Mouse (Mus musculus) heart, postnatal 0 days (tissue): ENCODE measurements around the gene Cacng6. TPM values are rescaled to one million over a fixed set of nuclear protein-coding genes. Genes with fewer than 3 reads are reported as not detected.

ENCODE experiments used
- ATAC-seq: fragments of 200-750 bp; cut with Nextera tagmentation; 2 replicates; pipeline ENCODE4 v1.8.0; 2017; ENCODE audit warnings: low read depth, moderate number of reproducible peaks, moderate library complexity; ENCODE audit not compliant: insufficient read depth
- DNase-seq: peaks from one replicate; pipeline ENCODE4 v3.0.0-alpha.2; 2016; ENCODE audit warnings: low spot score
- H3K27ac ChIP-seq: fragments of 300-500 bp; sonication (generic); 2 replicates; pipeline ENCODE4 v1.5.1; 2014; ENCODE audit warnings: low read depth, mild to moderate bottlenecking
- H3K27me3 ChIP-seq: fragments of 300-500 bp; sonication (generic); 2 replicates; pipeline ENCODE4 v1.6.1; 2014; ENCODE audit warnings: low read length, mixed read lengths; ENCODE audit not compliant: control insufficient read depth, insufficient read depth
- H3K36me3 ChIP-seq: fragments of 300-500 bp; sonication (generic); replicated peaks from 2 replicates; pipeline ENCODE4 v1.6.1; 2014; ENCODE audit warnings: low read length, mixed read lengths; ENCODE audit not compliant: control insufficient read depth, insufficient read depth
- H3K4me1 ChIP-seq: fragments of 300-500 bp; sonication (generic); 2 replicates; pipeline ENCODE4 v1.6.1; 2014; ENCODE audit warnings: antibody characterized with exemption; ENCODE audit not compliant: control insufficient read depth, insufficient read depth
- H3K4me2 ChIP-seq: fragments of 300-500 bp; sonication (generic); 2 replicates; pipeline ENCODE4 v1.6.1; 2014; ENCODE audit warnings: low read depth, mild to moderate bottlenecking, low read length, moderate library complexity
- H3K4me3 ChIP-seq: fragments of 300-500 bp; sonication (generic); 2 replicates; pipeline ENCODE4 v1.5.1; 2014; ENCODE audit warnings: low read depth, low read length
- H3K9ac ChIP-seq: fragments of 300-500 bp; sonication (generic); replicated peaks from 2 replicates; pipeline ENCODE4 v1.6.1; 2014; ENCODE audit warnings: low read depth, low read length, mixed read lengths
- H3K9me3 ChIP-seq: fragments of 300-500 bp; sonication (generic); replicated peaks from 2 replicates; pipeline ENCODE4 v1.6.1; 2016; ENCODE audit warnings: low read length; ENCODE audit not compliant: control insufficient read depth
- CTCF ChIP-seq: IDR thresholded peaks from 2 replicates; pipeline ENCODE4 v1.5.1; 2016; ENCODE audit warnings: antibody characterized with exemption, control low read depth, low read depth
- EP300 ChIP-seq: IDR thresholded peaks from 2 replicates; pipeline ENCODE4 v1.6.1; 2016; ENCODE audit warnings: antibody characterized with exemption, low read depth
- WGBS: fragments of 180-500 bp; shearing (Covaris S2); extraction: QIAGEN DNeasy Blood & Tissue Kit; methylation state at CpG from one replicate; pipeline ENCODE4 v1.1.7; 2014; 5-methylcytosine and 5-hydroxymethylcytosine counted together
- polyA plus RNA-seq: library from polyadenylated mRNA; unstranded; fragments of >200 nt; fragmentation: Nextera tagmentation; extraction: Ambion mirVana; gene quantifications from 2 replicates; pipeline ENCODE4 v1.2.1, GENCODE M21; 2015
- total RNA-seq: library from RNA; depleted of rRNA; stranded (reverse); fragments of >200 nt; gene quantifications from 2 replicates; pipeline ENCODE4 v1.2.3, GENCODE M21; 2014; ENCODE audit warnings: low replicate concordance

Cacng6 gene
- total and polyA plus RNA-seq, 2 experiments from 2014 or later: 20.4 to 21.3 TPM

GRCm38 (mm10) chr7:3411160-3411941, 12.6 kb upstream of the Cacng6 start:
- H3K27ac ChIP-seq: no peak overlapping the region
- no peaks in the 10 kb centered on the region for H3K9me3 ChIP-seq
- DNase-seq: no peak
- peak overlapping the region; percentile 56 for H3K4me2 ChIP-seq
- peaks cover 69% of the 10 kb centered on the region for H3K27me3 ChIP-seq
- ATAC-seq: no peak
- peaks cover 4% of the 10 kb centered on the region for H3K4me1 ChIP-seq
- H3K36me3 ChIP-seq: no peaks in the 10 kb centered on the region
- no peak overlapping the region for H3K9ac ChIP-seq
- TF ChIP-seq CTCF: no peak
- no peak for TF ChIP-seq EP300
- under 1% methylated on average over 33 of the region's 33 CpGs for WGBS
- peak overlapping the region; percentile 37 for H3K4me3 ChIP-seq

- TF ChIP-seq CTCF (peak; percentile 20; the same call in 1 of the 2 replicates), EP300 (no peak)
- H3K4me2 ChIP-seq: peak overlapping the region; percentile 56
- DNase-seq (no peak), ATAC-seq (no peak)
- no peak overlapping the region for H3K9ac ChIP-seq
- H3K27me3 ChIP-seq: peaks cover 76% of the 10 kb centered on the region
- no peaks in the 10 kb centered on the region for H3K36me3 ChIP-seq
- peak overlapping the region; percentile 24 for H3K4me3 ChIP-seq
- H3K9me3 ChIP-seq: no peaks in the 10 kb centered on the region
- H3K4me1 ChIP-seq: peaks cover 4% of the 10 kb centered on the region
- WGBS: 3% methylated on average over 20 of the region's 20 CpGs
- no peak overlapping the region for H3K27ac ChIP-seq
These were observed 12.0 kb upstream of the Cacng6 start for GRCm38 (mm10) chr7:3412036-3412435.

GRCm38 (mm10) chr7:3414888-3415287, 9.1 kb upstream of the Cacng6 start:
- Histone ChIP-seq H3K9ac (peak overlapping the region; percentile 32; the same call in 1 of the 2 replicates), H3K27me3 (peaks cover 80% of the 10 kb centered on the region), H3K27ac (no peak overlapping the region), H3K9me3 (no peaks in the 10 kb centered on the region), H3K4me2 (peak overlapping the region; percentile 97), H3K4me1 (peaks cover 4% of the 10 kb centered on the region), H3K36me3 (no peaks in the 10 kb centered on the region), H3K4me3 (peak overlapping the region; percentile 60)
- peak; percentile 36; the same call in 1 of the 2 replicates for ATAC-seq
- peak; percentile 32 for DNase-seq
- no peak for TF ChIP-seq CTCF
- no peak for TF ChIP-seq EP300
- WGBS: under 1% methylated on average over 30 of the region's 47 CpGs

- under 1% methylated on average over 44 of the region's 60 CpGs for WGBS
- ATAC-seq (peak; percentile 31; the same call in 1 of the 2 replicates), DNase-seq (no peak)
- peak overlapping the region; percentile 97 for H3K4me2 ChIP-seq
- H3K4me1 ChIP-seq: peaks cover 4% of the 10 kb centered on the region
- no peaks in the 10 kb centered on the region for H3K9me3 ChIP-seq
- peak overlapping the region; percentile 35; the same call in 1 of the 2 replicates for H3K9ac ChIP-seq
- no peak overlapping the region for H3K27ac ChIP-seq
- H3K36me3 ChIP-seq: no peaks in the 10 kb centered on the region
- TF ChIP-seq EP300: no peak
- TF ChIP-seq CTCF: no peak
- H3K27me3 ChIP-seq: peaks cover 76% of the 10 kb centered on the region
- H3K4me3 ChIP-seq: peak overlapping the region; percentile 60
These were observed 8.6 kb upstream of the Cacng6 start for GRCm38 (mm10) chr7:3415378-3415777.

GRCm38 (mm10) chr7:3419941-3420340, 4.1 kb upstream of the Cacng6 start:
- ATAC-seq (no peak), DNase-seq (no peak)
- WGBS: 56% methylated on average over 6 of the region's 6 CpGs
- H3K4me2 ChIP-seq: no peak overlapping the region
- no peak overlapping the region for H3K9ac ChIP-seq
- H3K27ac ChIP-seq: no peak overlapping the region
- no peaks in the 10 kb centered on the region for H3K36me3 ChIP-seq
- H3K9me3 ChIP-seq: no peaks in the 10 kb centered on the region
- TF ChIP-seq CTCF: no peak
- no peak for TF ChIP-seq EP300
- H3K4me3 ChIP-seq: no peak overlapping the region
- H3K4me1 ChIP-seq: peaks cover 4% of the 10 kb centered on the region
- peaks cover 49% of the 10 kb centered on the region for H3K27me3 ChIP-seq
